Mouse (Mus musculus) bone marrow, adult 2 months (tissue): ENCODE measurements around the gene Rapgef6. TPM values are rescaled to one million over a fixed set of nuclear protein-coding genes. Genes with fewer than 3 reads are reported as not detected.
"Not testable (repeated sequence)": the region's sequence is repeated elsewhere in the genome, so short reads cannot be mapped to it uniquely, and the experiment has no call there.

Source experiments
- H3K27ac ChIP-seq: fragments of 200-500 bp; 2 replicates; pipeline ENCODE4 v1.5.1; 2012; ENCODE audit warnings: low read depth, mild to moderate bottlenecking, control low read depth, inconsistent platforms, low read length; ENCODE audit not compliant: control insufficient read depth, poor library complexity, insufficient read depth
- H3K4me1 ChIP-seq: fragments of 200-500 bp; 2 replicates; pipeline ENCODE4 v1.6.1; 2011; ENCODE audit warnings: low read length; ENCODE audit not compliant: control insufficient read depth, insufficient read depth
- H3K4me3 ChIP-seq: fragments of 200-500 bp; replicated peaks from 2 replicates; pipeline ENCODE3; 2011; ENCODE audit warnings: mild to moderate bottlenecking, low read depth, low read length, control low read depth; ENCODE audit not compliant: control insufficient read depth
- CTCF ChIP-seq: fragments of 200-500 bp; IDR thresholded peaks from 2 replicates; pipeline ENCODE4 v1.5.1; 2011; ENCODE audit warnings: low read length, control low read depth; ENCODE audit not compliant: control insufficient read depth, insufficient read depth
- POLR2A ChIP-seq: fragments of 200-500 bp; IDR thresholded peaks from 2 replicates; pipeline ENCODE4 v1.6.1; 2011; ENCODE audit warnings: low read depth, mild to moderate bottlenecking, control low read depth, low read length, borderline replicate concordance; ENCODE audit not compliant: control insufficient read depth
- WGBS: fragments of 180-500 bp; shearing (Covaris S2); methylation state at CpG from one replicate; pipeline ENCODE4 v1.1.7; 2018; 5-methylcytosine and 5-hydroxymethylcytosine counted together
- polyA plus RNA-seq: library from polyadenylated mRNA; stranded (reverse); fragments of >200 nt; gene quantifications from 2 replicates; pipeline ENCODE4 v1.2.4, GENCODE M21; 2011; ENCODE audit warnings: low replicate concordance; ENCODE audit not compliant: missing spikeins, insufficient read depth, insufficient read length

Rapgef6 gene
- polyA plus RNA-seq, 1 experiment: 18.6 TPM

GRCm38 (mm10) chr11:54595905-54596555, 73.4 kb downstream of the Rapgef6 start:
- no peak for TF ChIP-seq CTCF
- no peak for TF ChIP-seq POLR2A
- no peak overlapping the region for H3K4me3 ChIP-seq
- WGBS: 86% methylated on average over 8 of the region's 8 CpGs
- no peak overlapping the region for H3K27ac ChIP-seq
- no peaks in the 10 kb centered on the region for H3K4me1 ChIP-seq

DNA sequence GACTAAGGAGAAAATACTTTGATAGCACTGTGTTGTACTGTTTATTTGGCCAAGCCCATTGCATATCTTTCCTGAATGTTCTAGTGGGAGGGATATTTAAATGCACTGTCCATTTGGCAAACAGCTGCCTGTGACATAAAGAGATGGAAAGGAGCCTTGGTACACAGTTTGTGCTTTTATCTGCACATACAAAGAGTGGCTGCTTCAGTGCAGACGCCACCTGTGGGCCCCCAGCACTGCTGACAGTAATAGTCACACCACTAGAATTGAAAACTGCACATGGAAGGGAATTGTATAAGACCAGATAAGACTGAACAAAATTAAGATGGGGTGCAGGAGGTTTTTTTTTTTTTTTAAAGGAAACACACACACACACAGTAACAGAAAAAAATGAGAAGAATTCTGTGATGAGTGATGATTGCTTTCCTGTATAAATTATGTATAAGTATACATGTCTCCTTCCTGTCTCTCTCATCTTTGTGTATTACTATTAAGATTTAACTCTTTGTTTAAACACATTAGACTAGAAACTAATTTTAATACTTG, 75.3 kb downstream of the Rapgef6 start:
- H3K27ac ChIP-seq: no peak overlapping the region
- H3K4me1 ChIP-seq: no peaks in the 10 kb centered on the region
- WGBS: 65% methylated on average over 1 of the region's 1 CpGs
- no peak for TF ChIP-seq POLR2A
- TF ChIP-seq CTCF: no peak
- H3K4me3 ChIP-seq: no peak overlapping the region

DNA sequence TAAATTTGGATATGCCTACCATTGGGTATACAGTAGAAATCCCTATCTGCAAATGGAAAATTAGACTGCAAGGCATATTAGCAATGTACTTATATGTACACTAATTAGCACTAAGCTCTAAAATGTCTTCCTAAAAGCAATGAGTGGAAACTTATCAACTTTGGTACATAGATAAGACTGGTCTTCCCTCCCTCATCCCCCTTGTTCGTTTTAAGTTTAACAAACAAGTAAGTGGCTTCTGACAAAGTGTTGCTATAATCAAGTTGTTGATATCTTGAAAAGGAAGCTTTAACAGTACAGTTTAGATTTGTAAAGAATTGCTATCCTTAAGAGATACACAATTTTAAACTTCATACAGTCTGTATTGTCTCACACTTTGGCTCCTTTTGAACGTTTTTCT, 78.5 kb downstream of the Rapgef6 start:
- WGBS: 68% methylated on average over 2 of the region's 2 CpGs
- H3K4me1 ChIP-seq: no peaks in the 10 kb centered on the region

GRCm38 (mm10) chr11:54602764-54603163, 80.1 kb downstream of the Rapgef6 start:
- not testable (repeated sequence) for H3K27ac ChIP-seq, H3K4me1 ChIP-seq, H3K4me3 ChIP-seq
- WGBS: 88% methylated on average over 1 of the region's 1 CpGs

More for the DNA sequence above, 78.5 kb downstream of the Rapgef6 start:
- TF ChIP-seq POLR2A (no peak), CTCF (no peak)
- no peak overlapping the region for H3K27ac ChIP-seq
- H3K4me3 ChIP-seq: no peak overlapping the region

GRCm38 (mm10) chr11:54604415-54604814, 81.8 kb downstream of the Rapgef6 start:
- WGBS: 81% methylated on average over 3 of the region's 3 CpGs
- H3K4me1 ChIP-seq: no peaks in the 10 kb centered on the region; the same call in 1 of the 2 replicates
- no peak overlapping the region for H3K4me3 ChIP-seq
- TF ChIP-seq CTCF: no peak
- no peak for TF ChIP-seq POLR2A
- H3K27ac ChIP-seq: no peak overlapping the region

GRCm38 (mm10) chr11:54613628-54614027, 91.0 kb downstream of the Rapgef6 start:
- no peaks in the 10 kb centered on the region; the same call in 1 of the 2 replicates for H3K4me1 ChIP-seq
- H3K4me3 ChIP-seq: no peak overlapping the region
- TF ChIP-seq POLR2A (no peak), CTCF (no peak)
- no peak overlapping the region for H3K27ac ChIP-seq

DNA sequence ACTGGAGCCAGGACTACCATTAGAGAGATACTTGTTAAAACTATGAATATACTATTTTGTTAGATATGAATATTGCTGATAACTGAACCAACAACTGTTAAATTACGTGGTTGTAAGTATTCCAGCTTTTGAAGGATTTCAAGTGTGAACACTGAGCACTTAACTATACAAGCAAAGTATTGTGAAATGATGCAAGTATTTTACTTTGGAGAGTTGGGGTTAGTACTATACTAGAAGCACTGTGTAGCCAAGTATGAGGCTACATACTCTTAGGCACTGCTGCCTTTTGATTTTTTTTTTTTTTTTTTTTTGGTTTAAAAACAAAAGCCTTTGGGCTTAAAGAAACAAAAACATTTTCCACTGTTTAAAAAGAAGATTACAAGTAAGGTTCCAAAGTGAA, 91.9 kb downstream of the Rapgef6 start:
- Histone ChIP-seq H3K27ac (no peak overlapping the region), H3K4me1 (no peaks in the 10 kb centered on the region; the same call in 1 of the 2 replicates), H3K4me3 (no peak overlapping the region)
- 78% methylated on average over 1 of the region's 1 CpGs for WGBS
- TF ChIP-seq CTCF (no peak), POLR2A (no peak)

DNA sequence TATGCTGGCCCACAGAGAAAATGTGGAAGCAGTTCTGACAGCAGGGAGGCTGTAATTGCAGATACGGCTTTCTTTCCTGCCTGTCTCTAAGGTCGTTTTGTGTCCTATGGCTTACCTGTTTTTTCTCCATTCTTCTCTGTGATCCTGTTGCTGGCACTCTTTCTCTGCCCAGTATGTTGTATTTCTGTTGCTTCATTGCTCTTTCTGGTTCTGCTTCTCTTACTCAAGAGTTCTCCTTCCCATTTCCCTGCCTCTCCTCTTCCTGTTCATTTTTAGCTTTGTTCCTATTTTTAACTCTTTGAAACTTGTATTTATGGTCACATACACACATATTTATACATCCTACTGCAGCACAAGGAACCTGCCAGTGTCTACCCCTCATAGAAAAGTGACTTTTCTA, 96.2 kb downstream of the Rapgef6 start:
- TF ChIP-seq CTCF (no peak), POLR2A (no peak)
- Histone ChIP-seq H3K27ac (no peak overlapping the region), H3K4me3 (no peak overlapping the region), H3K4me1 (no peaks in the 10 kb centered on the region; the same call in 1 of the 2 replicates)
- 9% methylated on average over 2 of the region's 2 CpGs for WGBS

- H3K4me1 ChIP-seq: no peaks in the 10 kb centered on the region; the same call in 1 of the 2 replicates
- no peak overlapping the region for H3K4me3 ChIP-seq
- TF ChIP-seq POLR2A (no peak), CTCF (no peak)
- H3K27ac ChIP-seq: no peak overlapping the region
- 90% methylated on average over 2 of the region's 2 CpGs for WGBS
These were observed 99.1 kb downstream of the Rapgef6 start for GRCm38 (mm10) chr11:54621725-54622124.
